Mouse (Mus musculus): ENCODE data around the gene Srpk3.

GRCm38 (mm10) chrX:73815072-73815471, 40.9 kb downstream of the Srpk3 start:
- TF ChIP-seq CTCF (IDR thresholded peaks at IDR 0.05; ENCODE audit: low read depth, low read length) (no peak), POLR2A (IDR thresholded peaks at IDR 0.05; ENCODE audit: insufficient read depth, low read length) (no peak), EP300 (IDR thresholded peaks at IDR 0.05; ENCODE audit: insufficient read depth, low read depth, low read length) (no peak)

Measured in ES-Bruce4 (cell line).